Mouse (Mus musculus) heart, embryonic 11.5 days (tissue): Measurements from ENCODE around the gene Olfr204. TPM values are rescaled to one million over a fixed set of nuclear protein-coding genes. Genes with fewer than 3 reads are reported as not detected.
"Not testable (repeated sequence)": the region's sequence is repeated elsewhere in the genome, so short reads cannot be mapped to it uniquely, and the experiment has no call there.

Experiments
- ATAC-seq: fragments of 200-750 bp; cut with Nextera tagmentation; replicated peaks from 2 replicates; pipeline ENCODE4 v1.8.0; 2017; ENCODE audit warnings: moderate library complexity; ENCODE audit not compliant: insufficient number of reproducible peaks, low FRiP score, low TSS enrichment
- H3K27ac ChIP-seq: fragments of 300-500 bp; sonication (generic); 2 replicates; pipeline ENCODE4 v1.5.1; 2014; ENCODE audit warnings: mild to moderate bottlenecking, low read depth, low read length
- H3K27me3 ChIP-seq: fragments of 300-500 bp; sonication (generic); 2 replicates; pipeline ENCODE4 v1.6.1; 2014; ENCODE audit warnings: mild to moderate bottlenecking, low read length, mixed read lengths; ENCODE audit not compliant: control insufficient read depth, insufficient read depth
- H3K36me3 ChIP-seq: fragments of 300-500 bp; sonication (generic); 2 replicates; pipeline ENCODE4 v1.6.1; 2014; ENCODE audit warnings: mild to moderate bottlenecking, low read length, moderate library complexity, mixed read lengths; ENCODE audit not compliant: control insufficient read depth, insufficient read depth
- H3K4me1 ChIP-seq: fragments of 300-500 bp; sonication (generic); 2 replicates; pipeline ENCODE4 v1.6.1; 2014; ENCODE audit warnings: low read length; ENCODE audit not compliant: control insufficient read depth, insufficient read depth
- H3K4me2 ChIP-seq: fragments of 300-500 bp; sonication (generic); 2 replicates; pipeline ENCODE4 v1.6.1; 2014; ENCODE audit warnings: mild to moderate bottlenecking, moderate library complexity
- H3K4me3 ChIP-seq: fragments of 300-500 bp; sonication (generic); 2 replicates; pipeline ENCODE4 v1.5.1; 2014; ENCODE audit warnings: low read depth, low read length
- H3K9ac ChIP-seq: fragments of 300-500 bp; sonication (generic); 2 replicates; pipeline ENCODE4 v1.6.1; 2014; ENCODE audit warnings: mild to moderate bottlenecking, low read depth, low read length, moderate library complexity
- H3K9me3 ChIP-seq: fragments of 300-500 bp; sonication (generic); replicated peaks from 2 replicates; pipeline ENCODE4 v1.6.1; 2016; ENCODE audit warnings: low read length; ENCODE audit not compliant: control insufficient read depth
- WGBS: fragments of 180-500 bp; shearing (Covaris S2); extraction: QIAGEN DNeasy Blood & Tissue Kit; methylation state at CpG from one replicate; pipeline ENCODE4 v1.1.7; 2014; ENCODE audit not compliant: insufficient replicate concordance; 5-methylcytosine and 5-hydroxymethylcytosine counted together
- polyA plus RNA-seq: library from polyadenylated mRNA; unstranded; fragments of >200 nt; fragmentation: Nextera tagmentation; extraction: Ambion mirVana; gene quantifications from 2 replicates; pipeline ENCODE4 v1.2.1, GENCODE M21; 2014

Gene Olfr204
- polyA plus RNA-seq: not detected in 2 replicates

DNA sequence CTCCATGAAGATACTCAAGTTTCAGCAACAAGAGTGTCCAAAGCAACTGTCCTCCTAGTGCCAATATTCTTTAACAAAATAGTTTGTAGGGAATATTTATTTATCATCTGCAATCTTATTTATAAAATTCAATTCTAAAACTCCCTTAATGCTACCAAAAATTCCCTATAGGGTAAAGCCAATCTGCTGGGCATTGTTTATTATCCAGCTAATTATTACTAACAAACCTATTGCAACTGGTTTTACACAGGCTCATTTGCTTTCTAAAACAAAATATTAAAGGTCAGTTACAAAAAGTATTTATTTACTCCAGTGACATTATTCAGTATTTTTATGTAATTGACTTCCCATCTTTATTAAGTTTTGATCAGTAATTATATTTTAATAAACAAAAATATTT lies at the start of gene Olfr204:
Gene Olfr204, minus strand, starts transcription at position 101 of the 400 bp plus-strand sequence.
- Histone ChIP-seq H3K4me3 (no peak within 1 kb of the TSS), H3K4me1 (no peaks in the 10 kb centered on the region), H3K9ac (no peak within 1 kb of the TSS), H3K4me2 (no peak within 1 kb of the TSS), H3K9me3 (no peaks in the 10 kb centered on the region), H3K27me3 (no peaks in the 10 kb centered on the region), H3K36me3 (no peaks in the 10 kb centered on the region), H3K27ac (no peak within 1 kb of the TSS)
- ATAC-seq: no peak

DNA sequence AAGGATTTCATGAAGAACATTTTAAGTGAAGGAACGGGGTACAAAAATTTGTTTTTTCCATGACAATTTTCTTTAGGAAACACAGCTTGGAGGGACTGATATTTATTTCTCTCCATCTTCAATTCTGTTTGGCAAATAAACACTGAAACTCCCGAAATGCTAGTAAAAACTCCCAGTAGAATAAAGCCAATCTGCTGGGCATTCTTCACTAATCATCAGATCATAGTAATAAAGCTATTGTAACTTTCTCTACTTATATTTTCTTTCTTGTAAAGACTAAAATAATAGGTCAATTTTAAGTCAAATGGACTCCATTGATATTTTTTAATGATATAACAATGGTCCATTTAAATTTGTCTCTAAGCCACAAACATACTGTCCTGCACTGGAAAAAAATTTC lies 45.8 kb upstream of the Olfr204 start, which contains the start of gene Olfr209:
Gene Olfr209, minus strand, starts transcription at position 101 of the 400 bp plus-strand sequence.
- no peaks in the 10 kb centered on the region for H3K36me3 ChIP-seq
- H3K9me3 ChIP-seq: no peaks in the 10 kb centered on the region
- H3K27me3 ChIP-seq: no peaks in the 10 kb centered on the region
- H3K4me1 ChIP-seq: no peaks in the 10 kb centered on the region
- no peak within 1 kb of the TSS for H3K4me3 ChIP-seq
- no peak within 1 kb of the TSS for H3K9ac ChIP-seq
- WGBS: 58% methylated on average over 2 of the region's 2 CpGs
- no peak within 1 kb of the TSS for H3K27ac ChIP-seq
- no peak within 1 kb of the TSS for H3K4me2 ChIP-seq
- no peak for ATAC-seq

GRCm38 (mm10) chr16:59349146-59349545 lies 31.1 kb upstream of the Olfr204 start, which contains the start of gene Olfr206:
Olfr206 (minus strand) TSS chr16:59349246.
- 69% methylated on average over 1 of the region's 1 CpGs for WGBS
- Histone ChIP-seq H3K9me3 (no peaks in the 10 kb centered on the region), H3K27ac (no peak within 1 kb of the TSS), H3K4me1 (no peaks in the 10 kb centered on the region), H3K9ac (no peak within 1 kb of the TSS), H3K27me3 (no peaks in the 10 kb centered on the region), H3K4me2 (no peak within 1 kb of the TSS), H3K4me3 (no peak within 1 kb of the TSS), H3K36me3 (no peaks in the 10 kb centered on the region)
- ATAC-seq: no peak

DNA sequence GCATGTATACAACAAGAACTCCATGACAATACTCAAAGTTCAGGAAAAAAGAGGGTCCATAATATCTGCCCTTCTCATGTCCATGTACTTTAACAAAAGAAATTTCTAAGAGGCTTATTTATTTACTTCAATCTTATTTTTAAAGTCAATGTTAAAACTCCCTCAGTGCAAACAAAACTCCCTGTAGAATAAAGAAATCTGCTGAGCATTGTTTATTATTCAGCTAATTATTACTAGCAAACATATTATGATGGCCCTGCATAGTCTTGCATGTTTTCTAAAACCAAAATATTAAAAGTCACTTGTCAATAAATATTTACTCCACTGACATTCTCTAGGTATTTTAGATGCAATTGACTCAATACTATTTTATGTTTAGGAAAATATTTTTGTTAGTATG lies 13.0 kb upstream of the Olfr204 start, which contains the start of gene Olfr205:
Gene Olfr205, minus strand, starts transcription at position 101 of the 400 bp plus-strand sequence.
- ATAC-seq: no peak
- Histone ChIP-seq H3K27ac (no peak within 1 kb of the TSS), H3K27me3 (no peaks in the 10 kb centered on the region), H3K4me3 (no peak within 1 kb of the TSS), H3K9me3 (0 out of 2 replicates have a peak, but pooled peaks cover 3% of the 10 kb centered on the region), H3K36me3 (no peaks in the 10 kb centered on the region), H3K4me2 (no peak within 1 kb of the TSS), H3K9ac (no peak within 1 kb of the TSS), H3K4me1 (no peaks in the 10 kb centered on the region)

DNA sequence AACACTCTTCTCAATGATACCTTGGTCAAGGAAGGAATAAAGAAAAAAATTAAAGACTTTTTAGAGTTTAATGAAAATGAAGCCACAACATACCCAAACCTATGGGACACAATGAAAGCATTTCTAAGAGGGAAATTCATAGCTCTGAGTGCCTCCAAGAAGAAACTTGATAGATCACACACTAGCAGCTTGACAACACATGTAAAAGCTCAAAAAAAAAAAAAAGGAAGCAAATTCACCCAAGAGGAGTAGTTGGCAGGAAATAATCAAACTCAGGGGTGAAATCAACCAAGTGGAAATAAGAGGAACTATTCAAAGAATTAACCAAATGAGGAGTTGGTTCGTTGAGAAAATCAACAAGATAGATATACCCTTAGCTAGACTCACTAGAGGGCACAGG lies 5.2 kb upstream of the Olfr204 start:
- not testable (repeated sequence) for H3K9me3 ChIP-seq, H3K4me3 ChIP-seq, H3K36me3 ChIP-seq, H3K27ac ChIP-seq, H3K4me1 ChIP-seq, ATAC-seq, H3K9ac ChIP-seq, H3K27me3 ChIP-seq, H3K4me2 ChIP-seq
- 44% methylated on average over 1 of the region's 1 CpGs for WGBS

DNA sequence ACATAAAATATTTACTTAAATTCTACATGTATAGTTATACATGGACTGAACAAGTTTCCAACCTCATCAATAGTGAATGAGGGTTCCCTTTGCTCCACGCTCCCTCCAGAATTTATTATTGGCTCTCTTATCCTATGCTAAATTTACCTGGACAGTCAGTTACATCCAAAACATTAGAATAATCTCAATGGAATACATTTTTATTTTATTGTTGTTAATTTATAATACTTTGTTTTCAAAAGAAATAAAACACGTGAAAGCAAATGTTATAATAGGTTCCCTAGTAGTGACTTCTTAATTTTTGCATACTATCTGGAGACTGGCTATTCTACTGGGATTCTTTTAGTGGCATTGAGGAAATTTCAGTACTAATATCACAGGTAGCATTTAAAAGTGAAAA lies 19.5 kb downstream of the Olfr204 start, which contains the start of gene Olfr203:
Gene Olfr203, plus strand, starts transcription at position 301 of the 400 bp plus-strand sequence.
- Histone ChIP-seq H3K9me3 (no peaks in the 10 kb centered on the region), H3K27me3 (no peaks in the 10 kb centered on the region), H3K4me1 (no peaks in the 10 kb centered on the region), H3K27ac (no peak within 1 kb of the TSS), H3K9ac (no peak within 1 kb of the TSS), H3K4me3 (no peak within 1 kb of the TSS), H3K36me3 (no peaks in the 10 kb centered on the region), H3K4me2 (no peak within 1 kb of the TSS)
- ATAC-seq: no peak
- 73% methylated on average over 2 of the region's 2 CpGs for WGBS

DNA sequence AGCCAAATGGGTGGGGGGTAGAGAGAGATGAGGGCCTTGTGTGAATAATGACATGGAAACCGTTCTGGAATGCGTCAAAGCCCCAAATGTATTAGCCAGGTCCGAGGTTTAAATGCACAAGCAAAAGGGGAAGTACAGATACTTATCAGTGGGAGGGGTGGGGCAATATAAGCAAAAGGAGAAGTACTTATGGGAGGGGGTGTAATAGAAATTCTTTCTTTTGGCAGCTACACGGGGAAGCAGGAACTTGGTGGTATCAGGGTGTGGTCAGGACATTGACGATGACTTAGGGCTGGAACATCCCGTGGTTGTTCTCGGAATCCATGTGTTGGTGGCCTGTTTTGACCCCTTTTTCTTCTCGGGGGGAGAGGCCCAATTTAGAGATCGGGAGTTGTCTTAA lies 30.5 kb downstream of the Olfr204 start:
- 81% methylated on average over 9 of the region's 9 CpGs for WGBS
- not testable (repeated sequence) for H3K4me2 ChIP-seq, H3K9ac ChIP-seq, H3K4me3 ChIP-seq, ATAC-seq, H3K27me3 ChIP-seq, H3K36me3 ChIP-seq, H3K4me1 ChIP-seq, H3K27ac ChIP-seq, H3K9me3 ChIP-seq

GRCm38 (mm10) chr16:59286693-59287092 lies 31.4 kb downstream of the Olfr204 start, which contains the start of gene Olfr202:
Olfr202 (minus strand) TSS chr16:59286793.
- Histone ChIP-seq H3K4me3 (no peak within 1 kb of the TSS), H3K9ac (no peak within 1 kb of the TSS), H3K27ac (no peak within 1 kb of the TSS), H3K4me1 (no peaks in the 10 kb centered on the region), H3K27me3 (no peaks in the 10 kb centered on the region), H3K9me3 (no peaks in the 10 kb centered on the region), H3K4me2 (no peak within 1 kb of the TSS), H3K36me3 (no peaks in the 10 kb centered on the region)
- ATAC-seq: no peak
- 72% methylated on average over 1 of the region's 1 CpGs for WGBS

GRCm38 (mm10) chr16:59283476-59283875 lies 34.6 kb downstream of the Olfr204 start:
- H3K4me1 ChIP-seq: no peaks in the 10 kb centered on the region
- H3K4me2 ChIP-seq: no peak overlapping the region
- H3K27ac ChIP-seq: no peak overlapping the region
- ATAC-seq: no peak
- H3K9me3 ChIP-seq: no peaks in the 10 kb centered on the region
- H3K4me3 ChIP-seq: no peak overlapping the region
- no peak overlapping the region for H3K9ac ChIP-seq
- no peaks in the 10 kb centered on the region for H3K36me3 ChIP-seq
- WGBS: 61% methylated on average over 1 of the region's 1 CpGs
- no peaks in the 10 kb centered on the region for H3K27me3 ChIP-seq
